Mouse (Mus musculus): ENCODE measurements around the gene Pmpcb. TPM values are rescaled to one million over a fixed set of nuclear protein-coding genes. Genes with fewer than 3 reads are reported as not detected.

The Pmpcb gene
- polyA plus RNA-seq (2015; fragmentation: Illumina TruSeq; extraction: RNeasy Lipid Tissue Mini Kit (QIAGEN cat#74804); ENCODE audit: low read depth, low replicate concordance), result 78.1 TPM

DNA sequence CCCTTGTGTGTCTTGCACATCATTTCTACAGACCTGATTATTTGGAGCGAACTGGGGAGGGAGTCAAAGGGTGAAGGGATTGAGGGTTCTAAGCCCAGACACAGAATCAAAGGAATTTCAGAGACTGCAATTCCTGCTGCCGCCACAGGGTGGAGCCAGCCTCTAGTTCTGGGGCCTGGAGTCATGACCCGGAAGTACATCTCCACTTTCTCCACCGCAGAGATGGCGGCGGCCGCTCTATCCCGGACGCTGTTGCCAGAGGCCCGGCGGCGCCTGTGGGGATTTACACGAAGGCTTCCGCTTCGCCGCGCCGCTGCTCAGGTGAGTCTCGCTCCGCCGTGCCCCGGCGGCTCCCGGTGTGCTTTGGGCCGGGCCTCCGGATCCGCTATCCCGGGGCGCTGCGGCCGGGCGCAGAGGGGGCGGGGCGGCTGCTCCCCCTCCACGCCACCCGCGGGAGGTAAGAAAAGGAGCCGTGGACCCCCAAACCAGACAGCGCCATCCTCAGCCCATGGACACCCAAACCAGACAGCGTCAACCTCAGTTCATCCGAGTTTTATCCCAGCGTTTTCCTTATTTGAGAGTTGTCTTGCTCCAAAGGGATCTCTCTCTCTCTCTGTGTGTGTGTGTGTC, at the start of gene Pmpcb:
Gene Pmpcb (plus strand): TSS at position 186 of the 630 bp plus-strand sequence.

DNA sequence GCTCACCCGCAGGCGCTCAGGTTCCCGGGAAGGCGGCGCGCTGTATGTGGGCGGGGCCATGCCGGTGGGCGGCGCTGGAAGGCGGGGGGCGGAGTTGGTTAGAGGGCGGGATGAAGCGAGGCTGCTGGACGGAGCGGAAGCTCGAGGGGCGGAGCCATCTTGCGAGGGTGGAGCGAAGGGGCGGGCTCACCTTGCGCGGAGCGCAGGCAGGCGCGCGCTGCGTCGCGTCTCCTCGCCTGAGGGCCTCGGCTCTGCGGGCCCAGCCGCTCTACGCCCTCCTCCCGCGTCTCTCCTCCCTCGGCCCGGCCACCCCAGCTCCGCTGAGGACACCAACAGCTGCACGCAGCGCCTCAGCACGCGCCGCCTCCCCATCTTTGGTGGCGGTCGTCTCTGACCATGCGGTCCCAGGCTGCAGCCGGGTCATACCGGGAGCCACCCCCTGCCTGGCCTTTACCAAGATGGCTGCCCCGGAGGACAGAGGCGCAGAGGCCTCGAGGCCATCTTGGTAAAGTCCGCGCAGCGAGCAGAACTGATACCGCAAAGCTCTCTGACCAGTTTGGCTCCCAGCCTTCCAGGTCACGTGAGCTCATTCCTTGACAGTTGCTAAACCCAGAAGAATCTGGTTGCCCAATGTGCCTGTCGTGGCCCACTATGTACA, 35.5 kb upstream of the Pmpcb start, which contains the start of gene Napepld:
Gene Napepld (minus strand): TSS at position 46 of the 658 bp plus-strand sequence.

GRCm38 (mm10) chr5:21785053-21785452, 48.1 kb downstream of the Pmpcb start, which contains the start of the genes Dnajc2 and Psmc2:
TSS of gene Dnajc2 (minus strand) at chr5:21785251.
TSS of gene Psmc2 (plus strand) at chr5:21785283.

Other genes starting within 250 kb of the Pmpcb start
- not detected for gene Lrrc17, start 193.6 kb upstream of the Pmpcb start, polyA plus RNA-seq (2015; fragmentation: Illumina TruSeq; extraction: RNeasy Lipid Tissue Mini Kit (QIAGEN cat#74804); ENCODE audit: low read depth, low replicate concordance)
- gene Fbxl13, start 91.5 kb upstream of the Pmpcb start, polyA plus RNA-seq (2015; fragmentation: Illumina TruSeq; extraction: RNeasy Lipid Tissue Mini Kit (QIAGEN cat#74804); ENCODE audit: low read depth, low replicate concordance), result 0.34 TPM
- 22.8 TPM for gene Armc10, start 91.3 kb upstream of the Pmpcb start, polyA plus RNA-seq (2015; fragmentation: Illumina TruSeq; extraction: RNeasy Lipid Tissue Mini Kit (QIAGEN cat#74804); ENCODE audit: low read depth, low replicate concordance)
- 15.3 TPM for gene Napepld, start 35.7 kb upstream of the Pmpcb start, polyA plus RNA-seq (2015; fragmentation: Illumina TruSeq; extraction: RNeasy Lipid Tissue Mini Kit (QIAGEN cat#74804); ENCODE audit: low read depth, low replicate concordance)
- 26.6 TPM for gene Dnajc2, start 48.1 kb downstream of the Pmpcb start, polyA plus RNA-seq (2015; fragmentation: Illumina TruSeq; extraction: RNeasy Lipid Tissue Mini Kit (QIAGEN cat#74804); ENCODE audit: low read depth, low replicate concordance)
- gene Psmc2, start 48.1 kb downstream of the Pmpcb start, polyA plus RNA-seq (2015; fragmentation: Illumina TruSeq; extraction: RNeasy Lipid Tissue Mini Kit (QIAGEN cat#74804); ENCODE audit: low read depth, low replicate concordance), result 146 TPM
- 0.57 TPM for gene Slc26a5, start 128.5 kb downstream of the Pmpcb start, polyA plus RNA-seq (2015; fragmentation: Illumina TruSeq; extraction: RNeasy Lipid Tissue Mini Kit (QIAGEN cat#74804); ENCODE audit: low read depth, low replicate concordance)

Measured in brain, adult 10 weeks (tissue).